Mouse (Mus musculus) erythroblast, embryonic 14.5 days (primary cell): ENCODE measurements around the gene Pou2f2. TPM values are rescaled to one million over a fixed set of nuclear protein-coding genes. Genes with fewer than 3 reads are reported as not detected.
"Not testable (repeated sequence)": the region's sequence is repeated elsewhere in the genome, so short reads cannot be mapped to it uniquely, and the experiment has no call there.

Experiments
- H3K27me3 ChIP-seq: 2 replicates; pipeline ENCODE4 v1.6.1; 2012; ENCODE audit warnings: inconsistent platforms; ENCODE audit not compliant: control insufficient read depth
- H3K36me3 ChIP-seq: 2 replicates; pipeline ENCODE4 v1.6.1; 2012; ENCODE audit warnings: mild to moderate bottlenecking, inconsistent platforms; ENCODE audit not compliant: control insufficient read depth
- H3K4me1 ChIP-seq: 2 replicates; pipeline ENCODE4 v1.6.1; 2012; ENCODE audit warnings: inconsistent platforms; ENCODE audit not compliant: control insufficient read depth
- H3K4me3 ChIP-seq: replicated peaks from 2 replicates; pipeline ENCODE3; 2012; ENCODE audit warnings: moderate library complexity, mild to moderate bottlenecking, inconsistent platforms
- H3K9me3 ChIP-seq: 2 replicates; pipeline ENCODE4 v1.6.1; 2012; ENCODE audit warnings: low read length, inconsistent platforms, mixed read lengths; ENCODE audit not compliant: control insufficient read depth
- GATA1 ChIP-seq: IDR thresholded peaks from 2 replicates; pipeline ENCODE4 v1.6.1; 2012; ENCODE audit warnings: low read length, inconsistent platforms, mixed read lengths
- TAL1 ChIP-seq: IDR thresholded peaks from 3 replicates; pipeline ENCODE4 v1.6.1; 2012; ENCODE audit warnings: low read length, inconsistent platforms, mixed read lengths
- polyA plus RNA-seq: library from polyadenylated mRNA; stranded (reverse); fragments of >175 nt; gene quantifications from 2 replicates; pipeline ENCODE4 v1.2.3, GENCODE M21; 2012

Pou2f2 gene
- polyA plus RNA-seq, 1 experiment = 0.29 TPM

- no peak overlapping the region for H3K4me3 ChIP-seq
- H3K36me3 ChIP-seq = peaks cover 2% of the 10 kb centered on the region; the same call in 1 of the 2 replicates
- no peaks in the 10 kb centered on the region for H3K9me3 ChIP-seq
- TF ChIP-seq TAL1 = no peak
- TF ChIP-seq GATA1 = no peak
- no peaks in the 10 kb centered on the region for H3K4me1 ChIP-seq
- H3K27me3 ChIP-seq = no peaks in the 10 kb centered on the region
Observed at GRCm38 (mm10) chr7:25049295-25049930, 130.1 kb downstream of the Pou2f2 start.

DNA sequence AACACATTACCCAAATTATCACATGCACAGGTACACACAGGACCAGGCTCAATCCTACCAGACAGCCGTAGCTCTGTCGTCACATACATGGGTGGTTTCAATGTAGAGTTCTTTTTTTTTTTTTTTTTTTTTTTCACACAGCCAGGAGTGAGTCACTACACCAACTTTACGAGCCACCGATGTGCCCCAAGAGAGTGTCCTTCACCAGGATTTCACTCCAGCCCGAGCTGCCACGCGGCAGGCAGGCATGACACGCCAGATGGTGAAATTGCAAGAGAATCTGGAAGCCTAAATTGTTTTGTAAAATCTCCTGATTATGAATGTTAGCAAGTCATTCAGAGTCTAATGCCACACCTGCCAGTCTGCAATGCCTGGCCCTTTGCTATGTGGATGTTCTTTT, 132.2 kb downstream of the Pou2f2 start:
- Histone ChIP-seq H3K9me3 (no peaks in the 10 kb centered on the region), H3K4me3 (no peak overlapping the region), H3K36me3 (peaks cover 7% of the 10 kb centered on the region; the same call in 1 of the 2 replicates), H3K27me3 (no peaks in the 10 kb centered on the region), H3K4me1 (no peaks in the 10 kb centered on the region)
- no peak for TF ChIP-seq GATA1
- no peak for TF ChIP-seq TAL1

- H3K36me3 ChIP-seq = not testable (repeated sequence)
Observed at GRCm38 (mm10) chr7:25044599-25044998, 134.9 kb downstream of the Pou2f2 start.

GRCm38 (mm10) chr7:25041921-25042320, 137.6 kb downstream of the Pou2f2 start:
- H3K27me3 ChIP-seq = no peaks in the 10 kb centered on the region
- no peaks in the 10 kb centered on the region for H3K9me3 ChIP-seq
- no peak overlapping the region for H3K4me3 ChIP-seq
- H3K4me1 ChIP-seq = no peaks in the 10 kb centered on the region
- peaks cover 7% of the 10 kb centered on the region; the same call in 1 of the 2 replicates for H3K36me3 ChIP-seq
- TF ChIP-seq TAL1 = no peak
- TF ChIP-seq GATA1 = no peak

More at GRCm38 (mm10) chr7:25044599-25044998, 134.9 kb downstream of the Pou2f2 start:
- H3K4me1 ChIP-seq, H3K4me3 ChIP-seq, H3K9me3 ChIP-seq, H3K27me3 ChIP-seq: not testable (repeated sequence)

Other genes with a start within 250 kb of the Pou2f2 start
- gene Gm4881, start 235.2 kb downstream of the Pou2f2 start, polyA plus RNA-seq = not detected in 2 replicates
- gene Rabac1, start 207.0 kb downstream of the Pou2f2 start, polyA plus RNA-seq = 10.4 and 12.9 TPM in 2 replicates
- 0.10 and 0.11 TPM in 2 replicates for gene Atp1a3, start 173.8 kb downstream of the Pou2f2 start, polyA plus RNA-seq
- 0.82 and 0.91 TPM in 2 replicates for gene Grik5, start 107.4 kb downstream of the Pou2f2 start, polyA plus RNA-seq
- gene Zfp574, start 107.2 kb downstream of the Pou2f2 start, polyA plus RNA-seq = 3.0 and 3.4 TPM in 2 replicates
- 50.4 and 51.9 TPM in 2 replicates for gene Dedd2, start 40.9 kb upstream of the Pou2f2 start, polyA plus RNA-seq
- 1.1 and 1.5 TPM in 2 replicates for gene Zfp526, start 41.7 kb upstream of the Pou2f2 start, polyA plus RNA-seq
- gene Gsk3a, start 58.1 kb upstream of the Pou2f2 start, polyA plus RNA-seq = 30.9 and 31.8 TPM in 2 replicates
- gene Erf, start 71.0 kb upstream of the Pou2f2 start, polyA plus RNA-seq = 3.2 and 3.6 TPM in 2 replicates
- 47.3 and 55.9 TPM in 2 replicates for gene Cic, start 88.0 kb upstream of the Pou2f2 start, polyA plus RNA-seq
- gene Pafah1b3, start 118.3 kb upstream of the Pou2f2 start, polyA plus RNA-seq = 1.2 TPM in 2 replicates
- not detected in 2 replicates for gene Prr19, start 121.7 kb upstream of the Pou2f2 start, polyA plus RNA-seq
- gene Tmem145, start 126.4 kb upstream of the Pou2f2 start, polyA plus RNA-seq = not detected in 2 replicates
- gene Megf8, start 137.4 kb upstream of the Pou2f2 start, polyA plus RNA-seq = 0.03 and 0.16 TPM in 2 replicates
- gene Cnfn, start 190.0 kb upstream of the Pou2f2 start, polyA plus RNA-seq = not detected in 2 replicates
- gene Lipe, start 219.0 kb upstream of the Pou2f2 start, polyA plus RNA-seq = 0.22 and 0.32 TPM in 2 replicates
- not detected in 2 replicates for gene Cxcl17, start 233.2 kb upstream of the Pou2f2 start, polyA plus RNA-seq